Mouse (Mus musculus): ENCODE data around the gene Mrps7.

GRCm38 (mm10) chr11:115599722-115600121 lies 4.0 kb upstream of the Mrps7 start:
- TF ChIP-seq POLR2A (IDR thresholded peaks at IDR 0.05; ENCODE audit: control insufficient read depth, low read depth, low read length) (no peak), CTCF (IDR thresholded peaks at IDR 0.05; ENCODE audit: control insufficient read depth, insufficient read depth, insufficient replicate concordance, low read depth, low read length) (no peak)

All from testis, adult 2 months (tissue).